Mouse (Mus musculus) cerebellum, adult 2 months (tissue): Measurements from ENCODE around the gene Per1.

Experiments used
- CTCF ChIP-seq: fragments of 200-500 bp; IDR thresholded peaks from 2 replicates; pipeline ENCODE4 v1.5.1; 2011; ENCODE audit warnings: low read depth, mild to moderate bottlenecking, control low read depth, low read length, moderate library complexity, borderline replicate concordance; ENCODE audit not compliant: insufficient read depth
- POLR2A ChIP-seq: fragments of 200-500 bp; IDR thresholded peaks from 2 replicates; pipeline ENCODE4 v1.6.1; 2011; ENCODE audit warnings: low read length, control low read depth, borderline replicate concordance; ENCODE audit not compliant: insufficient read depth

DNA sequence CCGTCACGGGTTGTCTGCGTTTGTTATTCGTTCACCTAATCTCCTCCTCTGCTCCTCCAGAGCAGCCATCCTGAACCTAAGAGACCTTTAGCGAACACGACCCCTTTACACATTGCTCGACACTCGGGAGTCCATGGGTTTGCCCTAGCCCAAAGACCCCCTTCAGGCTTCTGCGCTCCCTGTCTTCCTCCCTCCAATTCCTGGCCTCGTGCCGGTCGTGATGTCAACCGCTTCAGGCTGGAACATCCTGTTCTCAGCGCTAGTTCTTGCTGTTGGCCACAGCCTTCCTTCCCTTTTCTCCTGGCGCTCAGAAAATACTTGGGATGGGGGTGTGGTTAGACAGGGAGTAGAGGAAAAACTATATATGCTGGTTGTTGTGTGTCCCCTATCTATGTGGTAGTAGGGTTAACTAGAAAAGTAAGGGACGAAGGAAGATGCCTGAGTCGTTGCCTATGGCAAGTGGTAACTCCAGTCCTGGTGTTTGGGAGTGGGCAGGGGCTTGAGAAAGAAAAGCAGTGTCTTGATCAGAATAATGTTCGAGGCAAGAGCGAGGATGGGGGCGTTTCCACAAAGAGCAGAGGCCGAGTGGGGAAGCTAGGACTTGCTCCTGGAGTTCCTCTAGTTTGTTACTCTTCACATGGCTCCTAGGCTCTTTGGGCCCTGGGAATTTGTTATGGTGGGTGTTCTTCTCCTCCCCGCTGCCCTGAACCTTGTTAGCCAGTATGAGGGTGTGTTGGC lies 4.3 kb downstream of the Per1 start:
- 0 out of 2 replicates have a peak, but pooled peaks have one; percentile 4 for TF ChIP-seq CTCF
- TF ChIP-seq POLR2A: no peak
